Mouse (Mus musculus) hindbrain, postnatal 0 days (tissue): Measurements from ENCODE around the gene Zfp933. TPM values are rescaled to one million over a fixed set of nuclear protein-coding genes. Genes with fewer than 3 reads are reported as not detected.
"Not testable (repeated sequence)": the region's sequence is repeated elsewhere in the genome, so short reads cannot be mapped to it uniquely, and the experiment has no call there.

Source experiments
- ATAC-seq: fragments of 200-750 bp; cut with Nextera tagmentation; 2 replicates; pipeline ENCODE4 v1.8.0; 2017; ENCODE audit warnings: mild to moderate bottlenecking, moderate TSS enrichment, moderate library complexity
- DNase-seq: peaks from one replicate; pipeline ENCODE4 v3.0.0-alpha.2; 2015; ENCODE audit warnings: low spot score
- H3K27ac ChIP-seq: fragments of 300-500 bp; sonication (generic); 2 replicates; pipeline ENCODE4 v1.5.1; 2014; ENCODE audit warnings: mild to moderate bottlenecking
- H3K27me3 ChIP-seq: fragments of 300-500 bp; sonication (generic); 2 replicates; pipeline ENCODE4 v1.6.1; 2014; ENCODE audit warnings: low read length, mixed read lengths; ENCODE audit not compliant: insufficient read depth
- H3K36me3 ChIP-seq: fragments of 300-500 bp; sonication (generic); 2 replicates; pipeline ENCODE4 v1.6.1; 2014; ENCODE audit warnings: low read length, mixed read lengths; ENCODE audit not compliant: insufficient read depth
- H3K4me1 ChIP-seq: fragments of 300-500 bp; sonication (generic); 2 replicates; pipeline ENCODE4 v1.6.1; 2014; ENCODE audit warnings: antibody characterized with exemption, low read length, mixed read lengths; ENCODE audit not compliant: insufficient read depth
- H3K4me2 ChIP-seq: fragments of 300-500 bp; sonication (generic); 2 replicates; pipeline ENCODE4 v1.6.1; 2014; ENCODE audit warnings: low read depth, mild to moderate bottlenecking, low read length, moderate library complexity, mixed read lengths
- H3K4me3 ChIP-seq: fragments of 300-500 bp; sonication (generic); 2 replicates; pipeline ENCODE4 v1.5.1; 2014; ENCODE audit warnings: low read length
- H3K9ac ChIP-seq: fragments of 300-500 bp; sonication (generic); replicated peaks from 2 replicates; pipeline ENCODE4 v1.6.1; 2014; ENCODE audit warnings: mild to moderate bottlenecking, low read length, moderate library complexity, mixed read lengths
- H3K9me3 ChIP-seq: fragments of 300-500 bp; sonication (generic); 2 replicates; pipeline ENCODE4 v1.6.1; 2016; ENCODE audit warnings: low read length, mixed read lengths
- CTCF ChIP-seq: IDR thresholded peaks from 2 replicates; pipeline ENCODE4 v1.5.1; 2016; ENCODE audit warnings: antibody characterized with exemption, control low read depth, low read depth
- WGBS: fragments of 180-500 bp; shearing (Covaris S2); extraction: QIAGEN DNeasy Blood & Tissue Kit; methylation state at CpG from one replicate; pipeline ENCODE4 v1.1.7; 2014; 5-methylcytosine and 5-hydroxymethylcytosine counted together
- polyA plus RNA-seq: library from polyadenylated mRNA; unstranded; fragments of >200 nt; fragmentation: Nextera tagmentation; extraction: Ambion mirVana; gene quantifications from 2 replicates; pipeline ENCODE4 v1.2.1, GENCODE M21; 2015
- total RNA-seq: library from RNA; depleted of rRNA; stranded (reverse); fragments of >200 nt; gene quantifications from 2 replicates; pipeline ENCODE4 v1.2.3, GENCODE M21; 2014

Gene Zfp933
- total and polyA plus RNA-seq, 2 experiments from 2014 or later = 3.1 to 8.1 TPM

DNA sequence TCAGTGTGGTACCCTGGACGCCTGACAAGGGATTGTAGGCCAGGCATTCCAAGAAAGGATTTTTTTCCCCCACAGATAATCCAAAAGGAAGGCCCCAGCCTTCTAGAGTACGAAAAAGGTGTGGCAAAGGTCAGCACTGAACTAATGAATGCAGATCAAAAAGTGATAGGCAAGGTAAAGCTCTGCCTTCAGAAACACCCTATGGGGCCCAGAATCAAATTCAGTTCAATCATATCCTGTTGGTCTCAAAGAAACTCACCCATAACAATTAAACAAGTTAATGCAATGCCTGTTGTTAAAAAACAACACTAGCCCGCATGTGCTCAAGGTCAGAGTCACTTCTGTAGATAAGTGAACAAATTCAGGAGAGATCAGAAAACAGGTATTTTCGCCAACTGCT lies 23.8 kb downstream of the Zfp933 start:
- Histone ChIP-seq H3K4me2 (no peak overlapping the region), H3K27me3 (no peaks in the 10 kb centered on the region), H3K9me3 (peaks cover 63% of the 10 kb centered on the region), H3K9ac (no peak overlapping the region), H3K4me3 (no peak overlapping the region), H3K36me3 (peaks cover 31% of the 10 kb centered on the region), H3K27ac (no peak overlapping the region), H3K4me1 (no peaks in the 10 kb centered on the region)
- DNase-seq (no peak), ATAC-seq (no peak)
- TF ChIP-seq CTCF = no peak
- 93% methylated on average over 4 of the region's 4 CpGs for WGBS

DNA sequence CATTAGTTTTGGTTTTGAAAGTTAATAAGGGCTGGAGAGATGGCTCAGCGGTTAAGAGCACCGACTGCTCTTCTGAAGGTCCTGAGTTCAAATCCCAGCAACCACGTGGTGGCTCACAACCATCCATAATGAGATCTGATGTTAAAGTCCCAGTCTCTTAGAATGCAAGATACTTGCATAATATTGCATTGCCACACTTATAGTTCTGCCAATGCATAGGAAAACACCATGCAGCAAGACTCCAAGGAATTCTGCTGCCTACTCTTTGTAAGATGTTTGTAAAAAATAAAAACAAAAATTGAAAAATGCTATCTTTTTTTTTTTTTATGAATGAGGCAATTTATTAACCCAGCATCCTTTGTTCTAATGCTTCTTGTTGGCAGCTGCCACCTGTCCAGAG lies 26.8 kb downstream of the Zfp933 start:
- 90% methylated on average over 3 of the region's 3 CpGs for WGBS
- H3K4me1 ChIP-seq, ATAC-seq, H3K4me3 ChIP-seq, DNase-seq, H3K4me2 ChIP-seq, H3K27ac ChIP-seq, H3K9ac ChIP-seq, H3K27me3 ChIP-seq: not testable (repeated sequence)
- peaks cover 43% of the 10 kb centered on the region for H3K9me3 ChIP-seq
- peaks cover 13% of the 10 kb centered on the region for H3K36me3 ChIP-seq

GRCm38 (mm10) chr4:147819659-147820058 lies 28.5 kb downstream of the Zfp933 start:
- H3K9me3 ChIP-seq = peaks cover 32% of the 10 kb centered on the region
- not testable (repeated sequence) for H3K36me3 ChIP-seq, H3K27me3 ChIP-seq, H3K27ac ChIP-seq, H3K4me2 ChIP-seq, H3K4me3 ChIP-seq, DNase-seq, H3K9ac ChIP-seq, ATAC-seq, H3K4me1 ChIP-seq
- WGBS = 85% methylated on average over 7 of the region's 7 CpGs

DNA sequence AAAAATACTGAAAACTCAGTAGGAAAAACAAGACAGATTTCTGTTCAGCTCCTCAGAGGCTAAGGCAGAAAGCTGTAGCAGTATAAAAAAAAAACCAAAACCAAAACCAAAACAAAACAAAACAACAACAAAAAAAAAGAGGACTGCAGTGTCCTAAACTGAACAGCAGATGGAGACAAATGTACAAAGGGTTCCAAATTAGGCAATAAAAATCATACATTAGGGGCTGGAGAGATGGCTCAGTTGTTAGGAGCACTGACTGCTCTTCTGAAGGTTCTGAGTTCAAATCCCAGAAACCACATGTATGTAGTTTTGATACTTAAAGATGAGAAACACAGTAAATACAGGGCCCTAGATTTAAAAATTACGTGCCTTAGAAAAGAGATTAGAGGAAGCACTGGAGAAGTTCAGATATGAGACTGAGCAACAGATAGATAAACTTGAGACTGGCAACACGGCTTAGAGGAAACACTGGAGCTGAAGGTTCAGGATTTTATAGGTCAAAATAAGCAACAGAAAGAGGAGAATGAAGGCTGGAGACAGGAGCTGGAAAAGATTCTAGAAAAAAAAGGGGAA lies 33.5 kb downstream of the Zfp933 start:
- H3K27me3 ChIP-seq = no peaks in the 10 kb centered on the region
- ATAC-seq (no peak), DNase-seq (peak; percentile 11)
- H3K36me3 ChIP-seq = no peaks in the 10 kb centered on the region
- no peaks in the 10 kb centered on the region for H3K4me1 ChIP-seq
- H3K4me2 ChIP-seq = no peak overlapping the region
- H3K27ac ChIP-seq = no peak overlapping the region
- 0 out of 2 replicates have a peak, but pooled peaks cover 7% of the 10 kb centered on the region for H3K9me3 ChIP-seq
- H3K9ac ChIP-seq = no peak overlapping the region
- H3K4me3 ChIP-seq = no peak overlapping the region
- TF ChIP-seq CTCF = peak; percentile 52
- 82% methylated on average over 2 of the region's 2 CpGs for WGBS

DNA sequence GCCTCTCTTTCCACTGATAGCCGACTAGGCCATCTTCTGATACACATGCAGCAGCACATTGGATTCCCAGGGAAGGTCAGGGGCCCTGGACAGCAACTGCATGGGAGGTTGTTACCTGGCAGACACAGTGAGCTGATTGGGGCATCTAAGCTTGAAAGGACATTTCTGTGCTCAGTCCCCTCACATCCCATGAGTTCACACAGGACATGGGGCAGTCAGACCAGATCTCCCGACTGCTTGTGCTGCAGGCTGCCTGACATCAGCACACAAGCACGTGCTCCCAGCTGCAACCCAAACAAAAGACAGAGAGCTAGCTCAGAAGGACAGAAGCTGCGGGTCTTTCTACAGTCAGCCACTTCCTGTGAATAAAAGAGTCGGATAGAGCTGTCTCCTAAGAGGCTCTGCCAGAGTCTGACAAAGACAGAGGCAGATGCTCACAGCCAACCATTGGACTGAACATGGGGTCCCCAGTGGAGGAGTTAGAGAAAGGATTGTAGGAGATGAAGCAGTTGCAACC lies 34.9 kb downstream of the Zfp933 start:
- H3K9ac ChIP-seq = no peak overlapping the region
- 40% methylated on average over 5 of the region's 5 CpGs for WGBS
- H3K27ac ChIP-seq = no peak overlapping the region
- no peak overlapping the region for H3K4me3 ChIP-seq
- H3K27me3 ChIP-seq = no peaks in the 10 kb centered on the region
- ATAC-seq (no peak), DNase-seq (no peak)
- 0 out of 2 replicates have a peak, but pooled peaks cover 7% of the 10 kb centered on the region for H3K9me3 ChIP-seq
- no peak for TF ChIP-seq CTCF
- no peak overlapping the region for H3K4me2 ChIP-seq
- H3K4me1 ChIP-seq = no peaks in the 10 kb centered on the region
- no peaks in the 10 kb centered on the region for H3K36me3 ChIP-seq

GRCm38 (mm10) chr4:147809966-147810304 lies 38.2 kb downstream of the Zfp933 start:
- not testable (repeated sequence) for H3K27me3 ChIP-seq, H3K9ac ChIP-seq, ATAC-seq, H3K36me3 ChIP-seq, H3K9me3 ChIP-seq, DNase-seq, H3K27ac ChIP-seq, H3K4me1 ChIP-seq
- Histone ChIP-seq H3K4me3 (peak overlapping the region; percentile 38; the same call in 1 of the 2 replicates), H3K4me2 (peak overlapping the region; percentile 58; the same call in 1 of the 2 replicates)
- WGBS = 57% methylated on average over 2 of the region's 2 CpGs

DNA sequence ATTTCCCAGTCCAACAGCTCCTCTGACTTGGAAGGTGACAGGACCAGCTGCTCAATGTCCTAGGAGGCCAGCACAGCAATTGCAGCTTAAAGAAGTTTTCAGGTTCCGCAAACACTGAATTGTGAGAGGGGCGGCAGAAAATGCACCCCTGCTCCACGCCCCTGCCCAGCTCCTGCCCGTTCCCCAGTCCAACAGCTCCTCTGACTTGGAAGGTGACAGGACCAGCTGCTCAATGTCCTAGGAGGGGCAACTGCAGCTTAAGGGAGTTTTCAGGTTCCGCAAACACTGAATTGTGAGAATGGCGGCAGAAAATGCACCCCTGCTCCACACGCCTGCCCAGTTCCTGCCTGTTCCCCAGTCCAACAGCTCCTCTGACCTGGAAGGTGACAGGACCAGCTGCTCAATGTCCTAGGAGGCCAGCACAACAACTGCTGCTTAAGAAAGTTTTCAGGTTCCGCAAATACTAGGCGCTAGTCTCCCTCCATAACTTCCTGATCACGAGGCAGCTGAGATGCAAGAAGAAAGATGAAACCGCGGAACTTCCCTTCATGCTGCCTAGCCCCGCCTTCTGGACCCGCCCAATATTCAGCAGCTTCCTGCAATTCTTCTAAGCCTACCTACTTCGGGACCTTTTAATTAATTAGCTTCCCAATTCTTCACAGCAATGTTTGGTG lies 38.7 kb downstream of the Zfp933 start, which contains the start of gene Zfp984:
TSS of gene Zfp984 (minus strand) at position 497 of the 674 bp plus-strand sequence.
- 16% methylated on average over 15 of the region's 15 CpGs for WGBS
- ATAC-seq = peak; percentile 51; the same call in 1 of the 2 replicates
- H3K27me3 ChIP-seq = not testable (repeated sequence)

GRCm38 (mm10) chr4:147808483-147808882 lies 39.7 kb downstream of the Zfp933 start:
- not testable (repeated sequence) for H3K27me3 ChIP-seq, H3K27ac ChIP-seq, H3K4me3 ChIP-seq, DNase-seq, H3K4me1 ChIP-seq, H3K4me2 ChIP-seq, H3K36me3 ChIP-seq, H3K9me3 ChIP-seq, H3K9ac ChIP-seq, ATAC-seq
- WGBS = 83% methylated on average over 4 of the region's 4 CpGs

More for the DNA sequence above, 38.7 kb downstream of the Zfp933 start, which contains the start of gene Zfp984:
- H3K9me3 ChIP-seq, H3K9ac ChIP-seq, H3K27ac ChIP-seq, H3K4me1 ChIP-seq, H3K36me3 ChIP-seq: not testable (repeated sequence)
- peak within 1 kb of the TSS; percentile 38 for H3K4me3 ChIP-seq
- peak within 1 kb of the TSS; percentile 58 for H3K4me2 ChIP-seq
- DNase-seq = peak; percentile 51

- not testable (repeated sequence) for H3K4me1 ChIP-seq, ATAC-seq, H3K27ac ChIP-seq, H3K27me3 ChIP-seq, DNase-seq, H3K9ac ChIP-seq, H3K36me3 ChIP-seq, H3K9me3 ChIP-seq, H3K4me3 ChIP-seq, H3K4me2 ChIP-seq
- 90% methylated on average over 1 of the region's 1 CpGs for WGBS
Measured at GRCm38 (mm10) chr4:147795308-147795707, 52.9 kb downstream of the Zfp933 start.
